Mouse (Mus musculus) cerebellum, adult 8-10 months (tissue): ENCODE measurements around the gene Fancd2.

Source experiments
- DNase-seq: peaks from one replicate; pipeline ENCODE4 v3.0.0; 2022

Gene Fancd2

DNA sequence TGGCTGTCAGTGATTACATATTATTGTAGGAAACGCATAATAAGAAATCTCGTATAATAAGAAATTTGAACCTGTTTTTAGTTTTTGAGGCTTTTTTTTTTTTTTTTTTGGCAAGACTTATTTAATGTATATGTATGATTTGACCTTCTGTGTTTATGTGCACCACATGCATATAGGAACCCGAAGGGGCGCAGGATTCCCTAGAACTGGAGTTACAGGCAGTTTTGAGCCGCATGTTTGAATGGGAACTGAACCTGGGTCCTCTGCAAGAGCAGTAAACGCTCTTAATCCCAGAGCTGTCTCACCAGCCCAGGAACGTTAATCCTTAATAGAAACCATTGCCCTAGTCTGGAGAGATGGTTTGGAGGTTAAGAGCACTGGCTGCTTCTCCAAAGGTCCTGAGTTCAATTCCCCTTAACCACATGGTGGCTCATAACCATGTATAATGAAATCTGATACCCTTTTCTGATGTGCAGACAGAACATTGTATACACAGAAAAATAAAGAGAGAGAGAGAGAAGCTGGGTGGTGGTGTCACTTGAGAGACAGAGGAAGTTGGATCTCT is 440 bp downstream of the Fancd2 start:
- DNase-seq = no peak

DNA sequence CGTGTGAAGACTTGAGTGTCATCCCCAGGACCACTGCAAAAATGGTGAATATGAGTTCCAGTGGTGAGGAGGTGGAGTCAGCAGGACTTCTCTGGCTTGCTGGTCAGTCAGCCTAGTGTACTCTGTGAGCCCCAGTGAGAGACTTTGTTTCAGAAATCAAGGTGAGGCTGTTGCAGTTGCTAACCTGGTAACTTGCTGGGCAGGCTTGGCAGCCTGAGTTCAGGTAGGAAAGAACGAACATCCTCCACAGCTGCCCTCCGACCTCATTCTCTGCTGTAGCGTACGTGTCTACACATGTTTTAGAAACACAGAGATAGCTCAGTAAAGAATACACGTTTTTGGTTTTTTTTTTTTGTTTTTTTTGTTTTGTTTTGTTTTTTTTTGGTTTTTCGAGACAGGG is 3.4 kb downstream of the Fancd2 start:
- DNase-seq = no peak

DNA sequence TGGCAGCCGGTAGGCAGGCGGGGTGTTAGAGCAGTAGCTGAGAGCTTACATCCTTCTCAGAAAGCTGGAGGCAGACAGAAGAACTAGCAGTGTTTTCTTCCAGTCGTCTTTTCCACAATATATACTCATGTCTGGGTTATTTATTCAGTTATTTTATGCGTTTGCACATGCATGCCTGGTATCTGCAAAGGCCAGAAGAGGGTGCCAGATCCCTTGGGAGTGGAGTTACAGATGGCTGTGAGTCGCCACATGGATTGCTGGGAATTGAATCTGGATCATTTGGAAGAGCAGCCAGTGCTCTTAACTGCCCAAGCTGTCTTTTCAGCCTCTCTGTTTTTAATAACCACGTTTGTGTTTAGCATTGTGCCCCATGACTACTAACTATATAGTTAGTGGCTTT is 10.1 kb downstream of the Fancd2 start:
- DNase-seq = no peak

DNA sequence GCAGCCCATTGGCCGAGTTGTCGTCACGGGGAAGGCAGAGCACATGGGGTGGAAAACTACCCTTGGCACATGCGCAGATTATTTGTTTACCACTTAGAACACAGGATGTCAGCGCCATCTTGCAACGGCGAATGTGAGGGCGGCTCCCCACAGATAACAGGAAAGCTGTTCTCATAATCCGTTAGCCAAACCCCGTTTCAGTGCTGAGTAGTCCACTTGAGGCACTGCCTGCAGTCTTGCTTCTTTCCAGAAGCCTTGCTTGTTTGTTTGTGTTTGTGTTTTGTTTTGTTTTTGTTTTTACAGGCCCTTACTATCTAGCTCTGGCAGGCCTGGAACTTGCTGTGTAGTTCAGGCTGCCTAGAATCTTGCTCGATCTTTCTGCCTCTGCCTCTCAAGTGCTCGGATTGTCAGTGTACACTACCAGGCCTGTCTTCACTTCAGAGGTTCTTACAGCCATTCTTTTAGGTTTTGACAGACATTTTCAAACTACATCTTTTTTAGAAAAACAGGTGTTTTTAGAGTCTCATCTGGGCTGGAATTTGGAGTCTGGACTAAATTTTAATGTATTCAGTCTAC is 12.5 kb downstream of the Fancd2 start:
- DNase-seq = no peak

DNA sequence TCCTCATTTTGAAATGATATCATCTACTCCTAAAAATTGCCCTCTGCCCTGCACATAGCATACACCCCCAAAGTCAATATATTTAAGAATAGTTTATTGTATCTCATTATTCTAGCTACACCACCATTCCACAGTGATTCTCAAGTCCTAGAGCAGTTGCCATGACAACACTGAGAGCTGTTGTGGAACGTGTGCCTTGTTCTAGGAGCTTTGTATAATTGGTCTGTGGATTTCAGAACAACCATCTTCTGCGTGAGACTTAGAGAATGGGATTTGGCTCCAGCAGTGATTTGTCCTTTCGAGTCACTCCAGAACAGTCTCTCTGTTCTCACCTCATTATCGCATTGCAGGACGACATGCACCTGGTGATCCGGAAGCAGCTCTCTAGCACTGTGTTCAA is 28.3 kb downstream of the Fancd2 start:
- no peak for DNase-seq

DNA sequence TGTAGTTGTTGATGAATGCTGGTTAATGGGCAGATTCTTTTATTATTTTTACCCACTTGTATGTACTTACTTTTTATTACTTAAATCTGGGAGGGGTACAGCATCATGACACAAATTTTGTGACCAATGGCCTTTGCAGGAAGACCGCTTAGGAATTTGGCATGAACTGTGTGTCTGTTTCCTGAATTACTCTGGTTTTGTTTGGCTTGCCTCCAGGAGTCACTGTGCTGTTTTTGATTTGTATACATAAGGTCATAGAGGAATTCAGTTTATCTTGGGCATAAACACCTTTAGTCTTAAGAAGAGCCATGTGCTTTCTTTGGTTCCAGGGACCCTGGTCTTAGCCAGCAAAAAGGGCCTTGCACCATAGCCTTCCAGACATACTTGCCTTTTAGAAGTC is 33.1 kb downstream of the Fancd2 start:
- no peak for DNase-seq

DNA sequence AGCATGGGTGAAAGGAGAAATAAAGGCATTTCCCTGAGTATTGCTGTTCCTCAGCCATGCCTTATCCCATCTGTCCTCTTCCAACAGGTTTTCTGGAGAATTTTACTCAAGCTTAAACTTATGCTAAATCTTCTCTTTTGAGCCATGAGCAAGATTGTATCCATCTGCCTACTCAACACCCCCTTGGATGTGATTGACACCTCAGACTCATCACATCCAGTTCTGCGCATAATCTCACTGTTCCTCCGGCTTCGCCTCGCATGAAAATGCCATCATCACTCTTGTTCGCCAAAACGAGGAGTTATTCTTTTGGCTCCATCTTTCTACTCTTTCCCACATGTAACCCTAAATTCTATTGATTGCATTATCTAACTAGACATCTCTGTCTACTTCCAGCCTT is 44.6 kb downstream of the Fancd2 start:
- no peak for DNase-seq

DNA sequence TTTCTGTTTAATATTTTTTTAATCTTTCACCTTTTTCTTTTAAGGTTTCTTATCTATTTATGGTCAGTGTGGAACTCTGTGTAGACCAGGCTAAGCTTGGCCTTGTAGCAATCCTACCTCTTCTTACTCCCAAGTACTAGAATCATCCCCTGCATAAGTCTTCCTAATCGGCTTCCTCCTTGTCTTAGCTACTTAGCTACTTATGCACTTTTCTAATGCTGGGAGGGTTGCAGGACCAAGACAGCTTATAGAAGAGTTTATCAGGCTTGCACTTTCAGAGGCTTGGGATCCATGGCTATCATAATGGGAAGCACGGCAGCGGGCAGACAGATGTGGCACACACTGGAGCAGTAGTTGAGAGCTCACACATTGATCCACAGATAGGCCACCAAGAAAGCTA is 47.8 kb downstream of the Fancd2 start:
- no peak for DNase-seq

DNA sequence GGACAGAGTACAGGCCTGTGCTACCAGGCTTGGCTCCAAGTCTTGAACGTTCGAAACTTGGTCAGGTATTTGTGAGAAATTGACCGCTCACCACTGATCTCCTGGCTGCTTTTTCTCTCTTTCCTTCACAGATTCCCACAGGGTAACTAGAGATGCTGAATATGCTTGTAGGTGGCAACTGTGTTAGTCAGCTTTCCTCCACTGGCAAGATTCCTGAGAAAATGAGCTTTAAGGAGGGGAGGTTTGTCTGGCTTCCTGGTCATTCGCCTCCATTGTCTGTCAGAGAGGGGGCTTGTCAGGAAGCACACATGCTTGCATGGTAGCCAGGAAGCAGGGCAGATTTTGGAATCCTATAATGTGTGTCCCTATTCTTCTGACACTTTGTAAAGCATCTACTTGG is 51.5 kb downstream of the Fancd2 start:
- no peak for DNase-seq

DNA sequence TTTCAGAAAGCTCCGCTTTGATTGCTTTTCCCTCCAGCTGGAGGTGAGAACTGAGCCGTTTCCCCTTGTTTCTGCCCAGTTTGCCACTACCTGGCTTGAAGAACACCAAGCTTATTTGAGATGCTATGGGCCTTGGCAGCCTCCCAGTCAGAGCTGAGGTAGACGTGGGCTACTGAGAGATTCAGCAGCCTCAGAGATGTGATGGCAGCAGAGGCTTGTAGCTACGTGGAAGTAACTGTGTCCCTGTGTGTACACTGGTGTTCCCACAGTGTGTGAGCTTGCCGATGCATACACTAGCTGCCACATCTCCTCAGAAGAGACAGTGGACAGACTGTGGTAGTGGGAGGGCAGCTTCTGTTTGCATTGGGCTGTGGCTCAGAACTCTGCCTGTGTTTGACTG is 53.6 kb downstream of the Fancd2 start:
- no peak for DNase-seq

DNA sequence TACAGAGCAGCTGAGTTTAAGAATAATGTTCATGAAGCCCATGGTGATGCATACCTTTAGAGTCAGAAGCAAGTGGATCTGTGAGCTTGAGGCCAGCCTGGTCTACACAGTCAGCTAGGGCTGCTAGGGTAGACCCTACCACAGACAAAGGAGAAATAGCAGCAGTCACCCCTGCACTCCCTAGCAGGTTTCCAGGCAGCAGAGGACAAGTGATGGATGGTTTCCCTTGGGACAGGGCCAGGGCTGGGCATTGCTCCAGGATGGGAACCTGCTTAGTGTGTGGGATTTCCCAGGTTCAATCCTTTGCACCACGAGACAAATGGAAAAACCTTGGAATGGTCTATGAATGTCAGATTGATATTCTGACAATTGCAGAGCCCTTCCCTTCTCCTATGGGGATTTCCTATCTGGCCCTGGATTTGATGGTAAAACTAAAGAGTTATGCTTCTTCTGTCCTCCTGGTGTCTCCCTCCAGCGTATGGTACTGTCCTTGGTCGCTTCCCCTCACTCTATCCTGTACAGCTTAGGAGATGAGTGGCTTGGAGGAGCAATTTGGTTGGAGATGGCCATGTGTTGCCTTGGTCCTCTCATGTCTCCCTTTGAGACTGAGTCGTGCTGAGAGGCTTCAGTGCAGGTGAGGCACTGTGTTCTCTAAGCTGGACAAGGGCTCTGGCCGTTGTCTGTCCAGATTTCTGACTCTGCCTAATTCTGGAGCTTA is 55.1 kb downstream of the Fancd2 start:
- DNase-seq = no peak

DNA sequence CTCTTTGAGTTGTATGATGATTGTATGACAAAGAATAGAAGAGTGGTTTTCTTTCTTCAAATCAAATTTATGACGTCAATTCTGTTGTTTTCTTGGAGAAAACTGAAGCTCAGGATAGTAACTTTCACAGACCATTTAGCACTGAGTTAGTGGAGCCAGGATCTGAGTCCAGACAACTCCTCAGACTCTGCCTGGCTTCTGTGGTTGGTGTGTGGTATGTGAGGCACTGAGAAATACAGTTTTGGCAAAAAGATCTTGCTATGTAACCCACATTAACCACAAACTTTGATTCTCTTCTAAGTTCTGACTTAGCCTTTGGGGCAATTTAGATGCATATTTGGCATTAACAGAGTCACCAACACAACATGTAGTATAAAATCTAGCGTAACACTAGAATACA is 61.2 kb downstream of the Fancd2 start:
- DNase-seq = no peak

DNA sequence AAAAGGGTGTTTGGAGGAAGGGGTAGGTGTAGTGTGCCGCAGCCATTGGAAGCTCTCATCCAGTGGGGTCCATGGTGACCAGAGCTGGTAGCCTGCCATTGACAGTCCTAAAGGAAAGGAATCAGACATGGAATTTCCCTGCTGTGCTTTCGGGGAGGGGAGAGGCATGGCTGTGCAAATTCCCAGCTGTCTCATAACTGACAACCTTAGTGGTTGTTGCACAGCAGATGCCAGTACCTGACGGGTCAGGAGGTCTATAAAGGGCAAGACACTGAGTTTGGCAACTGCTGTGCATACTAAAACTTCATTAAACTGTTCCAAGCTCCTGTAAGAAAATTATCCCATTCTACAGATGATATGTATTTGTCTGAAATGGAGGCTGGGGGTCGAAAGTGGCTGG is 66.5 kb downstream of the Fancd2 start:
- no peak for DNase-seq

DNA sequence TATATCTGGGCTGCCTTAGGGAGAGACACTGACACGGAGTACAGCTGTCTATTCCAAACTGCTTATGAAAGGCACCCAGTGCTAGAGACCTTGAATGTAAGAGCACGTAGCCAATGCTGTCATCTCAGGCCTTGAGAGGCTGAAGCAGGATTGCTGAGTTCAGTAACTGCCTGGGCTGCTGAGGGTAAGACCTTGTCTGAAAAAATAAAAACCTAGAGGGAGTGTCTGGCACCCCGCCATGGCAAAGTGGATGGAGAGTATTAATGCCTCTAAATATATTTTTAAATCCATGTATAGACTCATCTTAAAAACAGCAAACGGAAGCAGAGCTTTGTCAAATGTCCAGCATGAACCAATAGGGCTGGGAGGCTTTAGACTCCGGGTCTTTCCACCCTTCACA is 68.4 kb downstream of the Fancd2 start:
- no peak for DNase-seq

DNA sequence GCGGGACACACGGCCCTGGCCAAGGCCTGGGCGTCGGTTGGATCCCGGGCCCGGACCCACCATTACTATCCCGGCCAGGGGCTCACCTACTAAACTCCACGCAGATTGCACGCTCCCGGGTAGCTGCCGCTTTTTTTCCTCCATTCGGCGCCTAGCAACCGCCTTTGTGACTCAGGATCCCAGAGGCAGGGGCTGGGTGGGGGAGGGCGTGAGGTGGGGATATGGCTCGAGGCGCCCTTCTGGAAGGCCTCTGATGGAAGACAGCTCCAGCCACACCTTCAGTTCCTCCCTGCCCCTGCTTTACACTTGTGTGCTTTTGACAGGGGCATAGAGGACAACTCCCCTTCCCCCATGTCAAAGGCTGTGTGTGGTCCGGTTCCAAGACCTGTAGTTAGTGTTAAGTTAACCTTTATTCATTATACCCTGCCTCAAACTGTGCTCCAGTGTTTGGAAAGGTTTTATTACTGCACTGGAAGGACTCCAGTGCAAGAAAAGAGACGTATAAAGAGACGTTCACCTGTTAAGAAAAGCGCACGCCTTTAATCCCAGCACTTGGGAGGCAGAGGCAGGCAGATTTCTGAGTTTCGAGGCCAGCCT is 69.2 kb downstream of the Fancd2 start, which contains the start of gene Fancd2os:
Fancd2os (minus strand) TSS at position 173 of the 597 bp plus-strand sequence.
- no peak for DNase-seq

DNA sequence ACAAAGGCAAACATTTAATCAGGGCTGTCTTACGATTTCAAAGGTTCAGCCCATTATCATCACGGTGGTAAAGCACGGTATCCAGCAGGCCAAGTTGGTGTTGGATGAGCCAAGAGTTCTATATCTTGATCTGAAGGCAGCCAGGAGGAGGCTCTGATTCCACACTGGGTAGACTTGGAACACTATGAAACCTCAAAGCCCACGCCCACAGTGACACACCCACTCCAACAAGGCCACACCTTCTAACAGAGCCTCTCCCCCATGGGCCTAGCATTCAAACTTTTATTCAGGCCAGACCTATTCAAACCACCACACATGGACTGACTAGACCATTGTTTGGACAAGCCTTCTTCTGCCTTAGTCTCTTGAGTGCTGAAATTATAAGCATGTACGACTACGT is 71.3 kb downstream of the Fancd2 start:
- no peak for DNase-seq

DNA sequence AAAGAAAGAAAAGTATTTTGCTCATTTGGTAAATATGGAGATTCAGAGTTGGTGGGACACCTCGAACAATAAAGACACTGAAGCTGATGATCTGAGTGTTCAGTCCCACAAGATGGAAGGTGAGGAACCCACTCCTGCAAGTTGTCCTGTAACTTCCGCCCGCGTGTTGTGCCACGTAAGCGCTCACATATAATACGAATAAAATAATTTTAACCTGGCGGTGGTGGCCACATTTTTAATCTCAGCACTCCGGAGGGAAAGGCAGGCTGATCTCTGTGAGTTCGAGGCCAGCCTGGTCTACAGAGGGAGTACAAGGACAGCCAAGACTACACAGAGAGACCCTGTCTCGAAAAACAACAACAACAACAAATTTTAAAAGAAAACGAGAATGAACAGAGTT is 72.5 kb downstream of the Fancd2 start:
- DNase-seq = no peak

DNA sequence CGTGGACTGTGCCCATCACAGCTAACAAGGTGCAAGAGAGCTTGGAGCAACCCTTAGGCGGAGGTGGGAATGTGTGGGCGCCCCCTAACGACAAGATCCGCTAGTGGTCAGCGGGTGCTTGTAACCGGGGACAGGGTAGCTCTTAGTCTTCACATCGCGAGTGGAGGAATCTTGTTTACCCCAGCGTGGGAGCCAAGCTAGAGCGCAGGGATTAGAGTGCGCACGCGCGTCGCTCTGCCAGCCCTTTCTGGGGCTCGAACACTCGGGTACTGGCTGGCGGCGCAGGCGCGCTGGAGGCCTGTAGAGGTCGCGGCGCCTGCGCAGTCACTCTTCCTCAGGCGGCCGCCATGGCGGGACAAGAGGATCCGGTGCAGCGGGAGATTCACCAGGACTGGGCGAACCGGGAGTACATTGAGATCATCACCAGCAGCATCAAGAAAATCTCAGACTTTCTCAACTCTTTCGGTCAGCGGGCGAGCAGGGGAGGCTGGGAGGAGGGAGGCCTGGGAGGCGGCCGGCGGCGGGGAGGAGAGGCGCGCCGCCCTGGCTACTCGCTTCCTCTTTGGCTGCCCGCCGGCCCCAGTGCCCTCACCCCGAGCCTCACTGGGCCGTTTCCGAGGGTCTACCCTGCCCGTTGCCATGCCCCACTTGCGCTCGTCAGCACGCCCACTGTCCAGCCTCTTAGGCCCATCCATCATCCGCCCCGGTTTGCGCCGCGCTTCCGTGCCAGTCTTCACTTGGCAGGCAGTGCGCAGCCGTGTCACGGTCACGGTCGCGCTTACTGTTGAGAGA is 73.1 kb downstream of the Fancd2 start, which contains the start of gene Brk1:
Brk1 (plus strand) TSS at position 341 of the 792 bp plus-strand sequence.
- DNase-seq = peak; percentile 88

DNA sequence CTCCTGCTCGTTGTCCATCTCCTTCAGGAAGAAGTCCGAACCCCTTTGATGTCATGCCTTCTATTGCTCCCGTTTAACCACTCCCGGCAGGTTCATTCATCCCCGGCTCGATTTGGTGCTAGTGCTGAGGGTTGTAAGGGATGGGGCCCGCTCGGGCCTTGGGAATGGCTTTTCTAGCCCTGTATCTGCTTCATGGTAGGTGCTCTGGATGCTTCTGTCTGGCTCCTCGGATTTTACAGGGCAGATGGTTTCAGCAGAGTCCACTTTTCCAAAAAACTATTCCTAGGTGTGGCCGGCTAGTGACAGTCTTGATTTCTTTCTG is 73.7 kb downstream of the Fancd2 start:
- DNase-seq = no peak

DNA sequence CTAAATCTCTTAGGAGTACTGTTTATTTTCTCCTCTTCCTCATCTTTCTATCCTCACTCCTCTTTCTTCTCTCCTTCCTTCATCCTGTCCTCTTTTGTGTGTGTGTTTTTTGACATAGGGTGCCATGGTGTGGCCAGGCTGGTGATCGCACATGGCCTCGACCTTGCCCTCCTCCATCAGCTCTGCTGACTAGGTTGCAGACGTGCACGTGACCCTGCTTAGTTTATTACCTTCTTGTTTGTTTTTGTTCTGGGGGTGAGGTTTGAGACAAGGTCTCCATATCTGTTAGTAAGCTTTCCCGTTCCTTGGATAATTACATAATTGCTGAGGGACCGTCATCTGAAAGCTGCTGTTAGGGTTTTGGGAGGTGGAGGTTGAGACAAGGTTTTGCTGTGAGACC is 77.4 kb downstream of the Fancd2 start:
- DNase-seq = no peak

DNA sequence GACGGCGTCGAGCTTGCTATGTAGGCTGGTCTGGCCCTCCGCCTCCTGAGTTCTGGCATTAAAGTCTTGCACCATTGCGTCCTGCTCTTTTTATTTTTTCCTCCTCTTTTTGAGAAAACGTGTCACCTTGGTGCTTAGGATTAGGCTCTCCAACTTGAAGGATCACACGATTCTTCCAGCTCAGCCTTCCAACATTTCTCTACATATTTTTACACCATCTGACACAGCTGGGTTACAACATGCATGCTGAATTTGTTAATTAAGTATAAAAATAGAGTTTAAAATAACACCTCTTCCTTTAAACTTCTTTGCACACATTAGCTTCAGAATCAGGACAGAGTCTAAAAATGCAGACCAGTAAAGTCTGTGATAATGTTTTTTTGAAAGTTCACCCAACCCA is 77.8 kb downstream of the Fancd2 start:
- DNase-seq = no peak

DNA sequence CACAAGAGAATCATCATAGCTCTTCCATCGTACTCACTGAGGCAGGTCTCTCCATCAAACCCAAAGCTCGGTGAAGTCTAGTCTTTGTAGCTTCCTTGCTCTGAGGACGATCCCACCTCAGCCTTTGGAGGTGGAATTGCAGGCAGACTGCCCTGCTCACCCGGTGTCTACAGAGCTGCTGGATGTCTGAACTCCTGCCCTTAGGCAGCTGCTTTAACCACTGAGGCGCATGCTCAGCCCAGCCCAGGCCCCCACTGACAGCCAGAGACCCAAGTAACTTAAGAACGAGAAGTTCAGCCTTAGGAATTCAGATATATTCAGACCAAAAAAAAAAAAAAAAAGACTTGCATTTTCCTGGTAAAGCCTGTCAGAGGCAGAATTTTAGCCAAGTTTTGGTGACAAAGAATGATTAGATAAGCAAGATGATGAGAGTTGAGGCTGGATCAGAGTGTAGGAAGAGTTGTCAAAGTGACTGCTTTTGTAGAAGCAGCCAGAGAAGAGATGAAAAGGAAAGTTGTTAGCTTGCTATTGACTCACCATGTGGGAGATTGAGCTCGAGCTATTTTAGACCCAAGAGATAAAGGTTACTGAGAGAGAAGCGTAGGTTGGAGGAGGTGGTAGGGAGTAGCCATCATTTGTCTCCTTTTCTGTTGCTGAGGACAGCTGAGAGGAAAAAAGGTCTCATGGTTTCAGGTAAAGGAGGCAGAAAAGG is 80.9 kb downstream of the Fancd2 start:
- DNase-seq = no peak

DNA sequence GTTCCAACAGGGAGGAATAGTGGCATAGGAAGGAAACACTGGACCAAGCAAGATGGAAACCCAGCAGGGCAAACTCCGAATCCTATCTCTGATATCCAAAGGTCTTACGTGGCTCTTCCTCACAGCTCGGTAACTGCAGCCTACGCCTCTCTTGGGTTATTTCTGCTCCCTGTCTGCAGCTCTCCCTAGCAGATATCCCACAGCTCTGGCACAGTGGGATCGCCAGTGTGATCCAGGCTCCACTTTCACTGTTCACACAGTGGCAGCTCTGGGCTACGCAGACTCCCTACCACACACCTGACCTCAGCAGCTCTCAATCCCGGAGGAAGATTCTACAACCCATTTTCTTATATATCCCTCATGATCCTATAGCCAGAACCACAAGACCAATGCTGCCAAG is 82.7 kb downstream of the Fancd2 start:
- no peak for DNase-seq
